Mouse (Mus musculus) embryonic facial prominence, embryonic 11.5 days (tissue): ENCODE results near the gene P2rx5. TPM values are rescaled to one million over a fixed set of nuclear protein-coding genes. Genes with fewer than 3 reads are reported as not detected.

Experiments used
- ATAC-seq: fragments of 200-750 bp; cut with Nextera tagmentation; replicated peaks from 2 replicates; pipeline ENCODE4 v1.8.0; 2017; ENCODE audit warnings: low read depth; ENCODE audit not compliant: insufficient number of reproducible peaks, low FRiP score, low TSS enrichment
- DNase-seq: peaks from one replicate; pipeline ENCODE4 v3.0.0-alpha.2; 2015; ENCODE audit warnings: low spot score
- H3K27ac ChIP-seq: fragments of 300-500 bp; sonication (generic); replicated peaks from 2 replicates; pipeline ENCODE4 v1.5.1; 2014; ENCODE audit warnings: mild to moderate bottlenecking, low read depth, low read length, control low read depth
- H3K27me3 ChIP-seq: fragments of 300-500 bp; sonication (generic); 2 replicates; pipeline ENCODE4 v1.6.1; 2014; ENCODE audit warnings: mild to moderate bottlenecking, low read length, moderate library complexity, mixed read lengths; ENCODE audit not compliant: control insufficient read depth, insufficient read depth
- H3K36me3 ChIP-seq: fragments of 300-500 bp; sonication (generic); replicated peaks from 2 replicates; pipeline ENCODE4 v1.6.1; 2014; ENCODE audit warnings: low read depth, mild to moderate bottlenecking, low read length, moderate library complexity, mixed read lengths; ENCODE audit not compliant: control insufficient read depth, insufficient read depth
- H3K4me1 ChIP-seq: fragments of 300-500 bp; sonication (generic); 2 replicates; pipeline ENCODE4 v1.6.1; 2014; ENCODE audit warnings: low read length, mixed read lengths; ENCODE audit not compliant: control insufficient read depth, insufficient read depth
- H3K4me2 ChIP-seq: fragments of 300-500 bp; sonication (generic); 2 replicates; pipeline ENCODE4 v1.6.1; 2014; ENCODE audit warnings: low read depth, mild to moderate bottlenecking, control low read depth, low read length, moderate library complexity
- H3K4me3 ChIP-seq: fragments of 300-500 bp; sonication (generic); 2 replicates; pipeline ENCODE4 v1.5.1; 2014; ENCODE audit warnings: low read depth, low read length, control low read depth
- H3K9ac ChIP-seq: fragments of 300-500 bp; sonication (generic); replicated peaks from 2 replicates; pipeline ENCODE4 v1.6.1; 2014; ENCODE audit warnings: mild to moderate bottlenecking, control low read depth, low read length
- H3K9me3 ChIP-seq: fragments of 300-500 bp; sonication (generic); replicated peaks from 2 replicates; pipeline ENCODE4 v1.6.1; 2016; ENCODE audit warnings: mild to moderate bottlenecking, low read length, inconsistent platforms, mixed read lengths; ENCODE audit not compliant: control insufficient read depth
- WGBS: fragments of 180-500 bp; shearing (Covaris S2); extraction: QIAGEN DNeasy Blood & Tissue Kit; methylation state at CpG from one replicate; pipeline ENCODE4 v1.1.7; 2014; 5-methylcytosine and 5-hydroxymethylcytosine counted together
- polyA plus RNA-seq: library from polyadenylated mRNA; unstranded; fragments of >200 nt; fragmentation: Nextera tagmentation; extraction: Ambion mirVana; gene quantifications from 2 replicates; pipeline ENCODE4 v1.2.1, GENCODE M21; 2014

P2rx5 gene
- polyA plus RNA-seq, 1 experiment from 2014 or later, result 0.14 TPM

- DNase-seq (peak; percentile 99), ATAC-seq (peak; percentile 97)
- Histone ChIP-seq H3K27me3 (no peaks in the 10 kb centered on the region), H3K4me2 (peak within 1 kb of the TSS; percentile 55), H3K4me1 (no peaks in the 10 kb centered on the region), H3K36me3 (no peaks in the 10 kb centered on the region; the same call in 1 of the 2 replicates), H3K9ac (peak within 1 kb of the TSS; percentile 87), H3K4me3 (peak within 1 kb of the TSS; percentile 85), H3K9me3 (no peaks in the 10 kb centered on the region), H3K27ac (peak within 1 kb of the TSS; percentile 90)
- under 1% methylated on average over 76 of the region's 81 CpGs for WGBS
Measured at GRCm38 (mm10) chr11:73176608-73177508, 16.6 kb downstream of the P2rx5 start, which contains the start of the genes Emc6 and Tax1bp3. TSS of gene Emc6 (minus strand) at chr11:73177037. TSS of gene Tax1bp3 (plus strand) at chr11:73177083.

GRCm38 (mm10) chr11:73177509-73177875 lies 17.3 kb downstream of the P2rx5 start:
- no peaks in the 10 kb centered on the region for H3K4me1 ChIP-seq
- peak overlapping the region; percentile 87 for H3K9ac ChIP-seq
- no peaks in the 10 kb centered on the region; the same call in 1 of the 2 replicates for H3K36me3 ChIP-seq
- peak overlapping the region; percentile 85 for H3K4me3 ChIP-seq
- peak overlapping the region; percentile 55 for H3K4me2 ChIP-seq
- ATAC-seq (peak; percentile 72; the same call in 1 of the 2 replicates), DNase-seq (peak; percentile 83)
- no peaks in the 10 kb centered on the region for H3K27me3 ChIP-seq
- H3K9me3 ChIP-seq, result no peaks in the 10 kb centered on the region
- WGBS, result under 1% methylated on average over 27 of the region's 28 CpGs
- peak overlapping the region; percentile 90 for H3K27ac ChIP-seq

- Histone ChIP-seq H3K4me3 (peak overlapping the region; percentile 85), H3K9me3 (no peaks in the 10 kb centered on the region), H3K27ac (no peak overlapping the region), H3K27me3 (no peaks in the 10 kb centered on the region), H3K36me3 (no peaks in the 10 kb centered on the region; the same call in 1 of the 2 replicates), H3K4me1 (no peaks in the 10 kb centered on the region), H3K9ac (peak overlapping the region; percentile 87), H3K4me2 (peak overlapping the region; percentile 55)
- DNase-seq (no peak), ATAC-seq (no peak)
- 0% methylated on average over 2 of the region's 2 CpGs for WGBS
Measured at GRCm38 (mm10) chr11:73177895-73178294, 17.7 kb downstream of the P2rx5 start.

GRCm38 (mm10) chr11:73185872-73186615 lies 25.8 kb downstream of the P2rx5 start:
- Histone ChIP-seq H3K9ac (no peak overlapping the region), H3K4me1 (no peaks in the 10 kb centered on the region), H3K27ac (no peak overlapping the region), H3K9me3 (no peaks in the 10 kb centered on the region), H3K27me3 (no peaks in the 10 kb centered on the region), H3K4me2 (no peak overlapping the region), H3K36me3 (no peaks in the 10 kb centered on the region), H3K4me3 (no peak overlapping the region)
- ATAC-seq (no peak), DNase-seq (no peak)
- WGBS, result 93% methylated on average over 10 of the region's 10 CpGs

- Histone ChIP-seq H3K4me1 (no peaks in the 10 kb centered on the region), H3K27me3 (no peaks in the 10 kb centered on the region), H3K9ac (no peak overlapping the region), H3K4me3 (no peak overlapping the region), H3K36me3 (no peaks in the 10 kb centered on the region), H3K9me3 (no peaks in the 10 kb centered on the region), H3K4me2 (no peak overlapping the region), H3K27ac (no peak overlapping the region)
- WGBS, result 90% methylated on average over 6 of the region's 6 CpGs
- ATAC-seq (no peak), DNase-seq (no peak)
Measured at GRCm38 (mm10) chr11:73187231-73187630, 27.0 kb downstream of the P2rx5 start.

GRCm38 (mm10) chr11:73193047-73193446 lies 32.8 kb downstream of the P2rx5 start:
- H3K27me3 ChIP-seq, result no peaks in the 10 kb centered on the region
- H3K9ac ChIP-seq, result no peak overlapping the region
- no peaks in the 10 kb centered on the region for H3K9me3 ChIP-seq
- no peak overlapping the region for H3K4me2 ChIP-seq
- DNase-seq (no peak), ATAC-seq (no peak)
- no peaks in the 10 kb centered on the region for H3K4me1 ChIP-seq
- 64% methylated on average over 6 of the region's 6 CpGs for WGBS
- no peaks in the 10 kb centered on the region for H3K36me3 ChIP-seq
- no peak overlapping the region for H3K27ac ChIP-seq
- no peak overlapping the region for H3K4me3 ChIP-seq

- Histone ChIP-seq H3K9me3 (no peaks in the 10 kb centered on the region), H3K27me3 (no peaks in the 10 kb centered on the region), H3K4me2 (no peak overlapping the region), H3K36me3 (no peaks in the 10 kb centered on the region), H3K9ac (no peak overlapping the region), H3K4me1 (no peaks in the 10 kb centered on the region), H3K27ac (no peak overlapping the region), H3K4me3 (no peak overlapping the region)
- WGBS, result 85% methylated on average over 2 of the region's 2 CpGs
- no peak for DNase-seq
- ATAC-seq, result no peak
Measured at GRCm38 (mm10) chr11:73194444-73194843, 34.2 kb downstream of the P2rx5 start.
